Mouse (Mus musculus): ENCODE data around the gene Cap1. TPM values are rescaled to one million over a fixed set of nuclear protein-coding genes. Genes with fewer than 3 reads are reported as not detected.
"Not testable (repeated sequence)": the region's sequence is repeated elsewhere in the genome, so short reads cannot be mapped to it uniquely, and the experiment has no call there.

Gene Cap1
- polyA plus RNA-seq, 1 experiment from 2014 or later, result 52.2 TPM

DNA sequence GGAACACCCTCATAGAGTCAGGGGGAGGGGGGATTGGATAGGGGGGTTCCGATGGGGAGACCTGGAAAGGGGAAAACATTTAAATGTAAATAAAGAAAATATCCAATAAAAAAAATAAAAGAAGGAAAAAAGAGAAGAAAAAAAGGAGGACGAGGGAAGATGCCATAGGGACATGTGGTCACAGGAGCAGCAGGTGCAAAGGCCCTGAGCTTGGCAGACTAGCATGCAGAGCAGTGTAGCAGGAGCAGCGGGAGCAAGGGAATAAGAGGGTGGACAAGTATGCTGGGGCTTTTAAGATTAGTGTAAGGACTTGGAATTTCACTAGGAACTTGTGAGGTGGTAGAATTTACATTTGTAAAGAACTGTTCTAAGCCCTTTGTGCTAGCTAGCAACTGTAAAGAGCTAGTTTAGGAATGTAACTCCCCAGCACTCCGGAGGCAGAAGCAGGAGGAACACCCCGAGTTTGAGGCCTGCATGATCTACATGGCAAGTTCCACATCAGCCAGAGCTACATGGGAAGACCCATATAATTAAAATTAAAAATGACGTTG lies 48.6 kb downstream of the Cap1 start:
- peak overlapping the region; percentile 91 for H3K4me2 ChIP-seq
- ATAC-seq (replicated peaks; ENCODE audit: low FRiP score), result no peak

DNA sequence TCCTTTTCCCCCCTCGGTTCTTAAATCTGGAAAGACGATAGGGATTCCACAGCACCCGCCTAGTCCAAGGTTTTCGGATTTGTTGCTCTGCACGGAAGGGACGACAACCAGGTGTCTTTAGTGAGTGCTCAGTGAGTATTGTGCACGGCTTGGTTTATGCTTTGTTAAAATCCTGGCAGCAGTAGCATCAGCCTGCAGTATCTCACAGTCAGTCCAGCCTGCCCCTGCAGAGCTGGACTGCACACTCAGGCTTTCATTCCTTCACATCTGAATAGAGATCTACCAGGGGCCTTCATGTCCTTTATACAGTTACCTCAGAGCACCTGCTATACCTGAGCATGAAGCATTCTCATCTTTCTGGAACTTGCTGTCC lies 49.5 kb downstream of the Cap1 start:
- Histone ChIP-seq H3K36me3 (ENCODE audit: control insufficient read depth, insufficient read depth, low read length) (no peaks in the 10 kb centered on the region), H3K27me3 (replicated peaks; ENCODE audit: control insufficient read depth, insufficient read depth, low read length) (no peaks in the 10 kb centered on the region), H3K4me2 (peak overlapping the region; percentile 91), H3K4me1 (replicated peaks; ENCODE audit: control insufficient read depth, insufficient read depth, low read length) (peaks cover 6% of the 10 kb centered on the region), H3K9me3 (ENCODE audit: control insufficient read depth, low read length) (no peaks in the 10 kb centered on the region), H3K9ac (ENCODE audit: low read depth, low read length) (peak overlapping the region; percentile 77), H3K4me3 (ENCODE audit: low read depth, low read length) (peak overlapping the region; percentile 79), H3K27ac (ENCODE audit: low read depth, low read length) (no peak overlapping the region)
- under 1% methylated on average over 7 of the region's 7 CpGs for WGBS
- ATAC-seq (replicated peaks; ENCODE audit: low FRiP score), result peak; percentile 51
- DNase-seq (ENCODE audit: low spot score), result no peak

More for the DNA sequence above, 48.6 kb downstream of the Cap1 start:
- Histone ChIP-seq H3K9me3 (ENCODE audit: control insufficient read depth, low read length) (no peaks in the 10 kb centered on the region), H3K27ac (ENCODE audit: low read depth, low read length) (no peak overlapping the region), H3K4me3 (ENCODE audit: low read depth, low read length) (peak overlapping the region; percentile 79), H3K27me3 (replicated peaks; ENCODE audit: control insufficient read depth, insufficient read depth, low read length) (no peaks in the 10 kb centered on the region), H3K9ac (ENCODE audit: low read depth, low read length) (no peak overlapping the region), H3K4me1 (replicated peaks; ENCODE audit: control insufficient read depth, insufficient read depth, low read length) (peaks cover 6% of the 10 kb centered on the region), H3K36me3 (ENCODE audit: control insufficient read depth, insufficient read depth, low read length) (no peaks in the 10 kb centered on the region; the same call in 1 of the 2 replicates)
- 68% methylated on average over 6 of the region's 6 CpGs for WGBS
- DNase-seq (ENCODE audit: low spot score), result no peak

DNA sequence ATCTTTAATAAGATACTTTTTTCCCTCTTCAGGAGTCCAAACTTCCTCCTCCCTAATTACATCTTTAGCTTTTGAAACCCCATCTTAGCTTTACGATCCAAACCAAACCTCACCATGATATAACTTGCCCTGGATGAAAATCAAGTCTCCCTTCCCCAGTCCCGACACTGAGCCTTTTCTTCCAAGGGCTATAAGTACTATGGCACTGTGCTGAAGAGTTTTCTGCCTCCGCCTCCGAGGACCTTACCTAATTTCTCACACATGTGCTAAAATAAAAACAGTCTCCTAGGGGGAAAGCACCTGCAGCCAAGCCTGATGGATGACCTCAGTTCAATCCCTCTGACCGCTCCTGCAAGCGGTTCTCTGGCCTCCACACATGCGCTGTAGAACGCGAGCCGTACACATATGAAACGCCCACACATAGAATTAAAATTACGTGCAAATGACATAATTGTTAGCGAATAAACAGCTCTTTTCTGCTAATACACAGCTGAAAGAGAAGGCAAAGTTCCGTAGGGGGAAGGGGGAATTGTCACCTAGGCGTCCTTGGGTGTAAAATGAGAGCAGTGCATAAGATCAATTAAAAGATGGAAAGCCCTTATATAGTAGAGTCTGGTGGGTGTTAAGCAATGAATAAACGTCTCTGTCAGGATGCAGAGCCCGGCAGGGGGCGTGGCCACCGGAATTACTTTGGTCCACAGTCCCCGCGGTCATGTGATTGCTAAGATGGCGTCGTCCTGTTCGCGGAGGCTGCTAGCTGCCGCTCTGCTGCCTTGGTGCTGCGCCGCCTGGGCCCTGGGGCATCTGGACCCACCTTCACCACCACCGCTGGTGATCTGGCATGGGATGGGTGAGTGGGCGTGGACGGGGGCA lies 50.1 kb downstream of the Cap1 start, which contains the start of gene Ppt1:
Ppt1 (plus strand) TSS at position 713 of the 873 bp plus-strand sequence.
- WGBS, result 7% methylated on average over 31 of the region's 31 CpGs
- peak; percentile 91 for ATAC-seq (replicated peaks; ENCODE audit: low FRiP score)
- H3K27ac ChIP-seq (ENCODE audit: low read depth, low read length), result 0 out of 2 replicates have a peak within 1 kb of the TSS, but pooled peaks have one; percentile 2

DNA sequence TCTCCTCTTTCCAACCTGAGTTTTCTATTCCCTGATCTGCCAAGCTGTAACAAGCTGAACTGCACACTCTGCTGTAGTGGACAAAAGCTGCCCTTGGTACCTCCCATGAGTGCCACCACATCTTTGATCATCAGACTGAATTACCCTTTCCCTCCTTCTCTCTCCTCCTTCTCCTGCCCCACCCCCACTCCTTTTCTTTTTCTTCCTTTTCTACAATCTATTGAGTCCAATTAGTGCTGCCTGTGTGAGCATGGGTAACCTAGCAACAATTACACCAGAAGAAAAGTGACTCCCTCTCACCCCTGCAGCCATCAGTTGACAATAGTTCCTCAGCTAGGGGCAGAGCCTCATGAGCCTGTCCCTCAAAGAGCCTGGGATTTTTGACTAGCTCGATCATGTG lies 54.0 kb downstream of the Cap1 start:
- Histone ChIP-seq H3K36me3 (ENCODE audit: control insufficient read depth, insufficient read depth, low read length) (no peaks in the 10 kb centered on the region), H3K9me3 (ENCODE audit: control insufficient read depth, low read length) (no peaks in the 10 kb centered on the region), H3K9ac (ENCODE audit: low read depth, low read length) (no peak overlapping the region), H3K27me3 (replicated peaks; ENCODE audit: control insufficient read depth, insufficient read depth, low read length) (no peaks in the 10 kb centered on the region), H3K4me1 (replicated peaks; ENCODE audit: control insufficient read depth, insufficient read depth, low read length) (peaks cover 19% of the 10 kb centered on the region), H3K4me2 (no peak overlapping the region), H3K4me3 (ENCODE audit: low read depth, low read length) (no peak overlapping the region), H3K27ac (ENCODE audit: low read depth, low read length) (no peak overlapping the region)
- no peak for ATAC-seq (replicated peaks; ENCODE audit: low FRiP score)
- DNase-seq (ENCODE audit: low spot score), result no peak
- WGBS, result 84% methylated on average over 1 of the region's 1 CpGs

More for the DNA sequence above, 50.1 kb downstream of the Cap1 start, which contains the start of gene Ppt1:
- peak within 1 kb of the TSS; percentile 79 for H3K4me3 ChIP-seq (ENCODE audit: low read depth, low read length)
- H3K9me3 ChIP-seq (ENCODE audit: control insufficient read depth, low read length), result no peaks in the 10 kb centered on the region
- DNase-seq (ENCODE audit: low spot score), result peak; percentile 85
- H3K9ac ChIP-seq (ENCODE audit: low read depth, low read length), result peak within 1 kb of the TSS; percentile 77
- no peaks in the 10 kb centered on the region for H3K36me3 ChIP-seq (ENCODE audit: control insufficient read depth, insufficient read depth, low read length)
- H3K4me2 ChIP-seq, result peak within 1 kb of the TSS; percentile 91
- H3K27me3 ChIP-seq (replicated peaks; ENCODE audit: control insufficient read depth, insufficient read depth, low read length), result no peaks in the 10 kb centered on the region
- peaks cover 6% of the 10 kb centered on the region for H3K4me1 ChIP-seq (replicated peaks; ENCODE audit: control insufficient read depth, insufficient read depth, low read length)

DNA sequence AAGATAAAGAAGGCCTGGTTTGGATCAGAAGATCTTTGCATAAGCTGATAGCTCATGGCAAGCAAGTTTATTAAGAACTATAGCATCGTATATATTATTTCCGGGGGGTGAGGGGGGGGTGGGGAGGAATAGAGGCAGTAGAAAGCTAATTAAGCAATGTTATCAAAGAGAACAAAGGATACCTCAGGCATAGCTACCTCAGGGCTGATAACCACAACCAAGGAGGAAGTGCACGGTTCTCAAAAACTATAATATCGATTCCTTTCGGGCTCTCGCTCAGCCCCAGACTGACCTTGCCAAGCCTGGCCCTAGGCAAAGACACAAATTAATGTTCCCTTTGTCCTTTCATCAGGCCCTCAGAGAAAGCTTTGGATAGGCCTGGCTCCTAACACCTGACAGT lies 56.5 kb downstream of the Cap1 start:
- no peak overlapping the region for H3K4me3 ChIP-seq (ENCODE audit: low read depth, low read length)
- DNase-seq (ENCODE audit: low spot score) (no peak), ATAC-seq (replicated peaks; ENCODE audit: low FRiP score) (no peak)
- peaks cover 14% of the 10 kb centered on the region; the same call in 1 of the 2 replicates for H3K4me1 ChIP-seq (replicated peaks; ENCODE audit: control insufficient read depth, insufficient read depth, low read length)
- WGBS, result 59% methylated on average over 6 of the region's 6 CpGs
- H3K27me3 ChIP-seq (replicated peaks; ENCODE audit: control insufficient read depth, insufficient read depth, low read length), result no peaks in the 10 kb centered on the region
- H3K27ac ChIP-seq (ENCODE audit: low read depth, low read length), result no peak overlapping the region
- no peak overlapping the region for H3K4me2 ChIP-seq
- no peaks in the 10 kb centered on the region for H3K36me3 ChIP-seq (ENCODE audit: control insufficient read depth, insufficient read depth, low read length)
- no peak overlapping the region for H3K9ac ChIP-seq (ENCODE audit: low read depth, low read length)
- H3K9me3 ChIP-seq (ENCODE audit: control insufficient read depth, low read length), result no peaks in the 10 kb centered on the region

DNA sequence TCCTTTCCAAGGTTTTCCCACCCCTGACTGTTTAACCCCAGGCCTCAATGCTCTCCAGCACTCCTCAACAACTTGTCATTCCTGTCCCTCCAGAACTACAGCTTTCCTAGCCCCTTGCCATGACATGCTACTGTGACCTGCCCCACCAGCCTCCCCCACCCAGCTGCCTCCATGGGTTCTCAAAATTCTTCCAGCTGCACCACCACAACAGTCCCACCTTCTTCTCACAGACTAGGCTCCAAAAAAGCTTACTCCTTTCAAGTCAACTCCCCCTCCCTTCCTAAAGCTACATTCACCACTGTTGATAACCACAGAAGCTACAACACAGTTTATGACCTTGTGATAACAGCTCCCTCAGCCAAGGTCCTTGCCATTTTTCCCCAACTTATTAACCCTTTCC lies 58.2 kb downstream of the Cap1 start:
- Histone ChIP-seq H3K4me3 (ENCODE audit: low read depth, low read length) (no peak overlapping the region), H3K9me3 (ENCODE audit: control insufficient read depth, low read length) (no peaks in the 10 kb centered on the region), H3K9ac (ENCODE audit: low read depth, low read length) (no peak overlapping the region), H3K27me3 (replicated peaks; ENCODE audit: control insufficient read depth, insufficient read depth, low read length) (no peaks in the 10 kb centered on the region), H3K4me2 (peak overlapping the region; percentile 26), H3K36me3 (ENCODE audit: control insufficient read depth, insufficient read depth, low read length) (no peaks in the 10 kb centered on the region), H3K4me1 (replicated peaks; ENCODE audit: control insufficient read depth, insufficient read depth, low read length) (peaks cover 14% of the 10 kb centered on the region; the same call in 1 of the 2 replicates), H3K27ac (ENCODE audit: low read depth, low read length) (0 out of 2 replicates have a peak overlapping the region, but pooled peaks have one; percentile 23)
- ATAC-seq (replicated peaks; ENCODE audit: low FRiP score) (peak; percentile 85), DNase-seq (ENCODE audit: low spot score) (no peak)

DNA sequence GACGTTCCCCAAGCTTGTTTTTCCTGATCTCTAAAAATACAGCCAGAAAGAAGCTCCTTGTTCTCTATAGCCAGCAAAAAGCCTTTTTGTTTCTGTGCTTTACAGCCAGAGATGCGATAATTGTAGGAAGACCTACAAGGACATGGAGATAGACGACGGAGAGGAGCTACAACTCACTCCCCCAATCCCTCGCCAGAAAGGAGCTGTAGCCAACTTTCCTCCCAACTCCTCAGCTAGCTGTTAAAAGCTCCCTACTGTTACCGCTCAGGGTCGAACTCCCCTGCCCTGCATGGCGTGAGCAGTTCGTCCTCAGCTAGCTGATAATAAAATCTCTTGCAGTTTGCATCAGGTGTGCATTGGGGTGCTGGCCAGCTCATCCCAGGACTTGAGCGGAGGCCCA lies 64.9 kb downstream of the Cap1 start:
- not testable (repeated sequence) for H3K9ac ChIP-seq (ENCODE audit: low read depth, low read length); H3K9me3 ChIP-seq (ENCODE audit: control insufficient read depth, low read length); H3K27ac ChIP-seq (ENCODE audit: low read depth, low read length); ATAC-seq (replicated peaks; ENCODE audit: low FRiP score); DNase-seq (ENCODE audit: low spot score); H3K4me3 ChIP-seq (ENCODE audit: low read depth, low read length); H3K36me3 ChIP-seq (ENCODE audit: control insufficient read depth, insufficient read depth, low read length); H3K4me2 ChIP-seq; H3K27me3 ChIP-seq (replicated peaks; ENCODE audit: control insufficient read depth, insufficient read depth, low read length); H3K4me1 ChIP-seq (replicated peaks; ENCODE audit: control insufficient read depth, insufficient read depth, low read length)
- 35% methylated on average over 10 of the region's 10 CpGs for WGBS

DNA sequence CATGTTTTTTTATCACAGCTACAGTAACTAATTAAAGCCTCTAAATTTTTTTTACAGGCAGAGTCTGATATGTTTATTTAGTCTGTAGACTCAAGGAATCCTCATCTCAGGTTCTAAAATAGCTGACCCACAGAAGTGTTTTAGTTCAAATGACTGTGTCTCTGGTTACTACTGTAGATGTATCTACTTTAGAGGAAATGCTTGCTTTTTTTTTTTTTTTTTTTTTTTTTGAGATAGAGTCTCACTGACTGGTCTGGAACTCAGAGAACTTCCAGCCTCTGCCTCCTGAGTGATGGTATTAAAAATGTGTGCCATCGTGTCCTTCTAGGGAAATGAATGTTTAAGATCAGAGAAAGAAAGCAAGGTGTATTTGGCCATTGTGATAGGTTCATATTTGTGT lies 69.7 kb downstream of the Cap1 start:
- no peaks in the 10 kb centered on the region for H3K27me3 ChIP-seq (replicated peaks; ENCODE audit: control insufficient read depth, insufficient read depth, low read length)
- H3K9ac ChIP-seq (ENCODE audit: low read depth, low read length), result no peak overlapping the region
- no peak overlapping the region for H3K4me3 ChIP-seq (ENCODE audit: low read depth, low read length)
- H3K4me2 ChIP-seq, result no peak overlapping the region
- no peak overlapping the region for H3K27ac ChIP-seq (ENCODE audit: low read depth, low read length)
- no peak for DNase-seq (ENCODE audit: low spot score)
- no peaks in the 10 kb centered on the region for H3K9me3 ChIP-seq (ENCODE audit: control insufficient read depth, low read length)
- no peaks in the 10 kb centered on the region for H3K4me1 ChIP-seq (replicated peaks; ENCODE audit: control insufficient read depth, insufficient read depth, low read length)
- no peak for ATAC-seq (replicated peaks; ENCODE audit: low FRiP score)
- WGBS, result 66% methylated on average over 1 of the region's 1 CpGs
- H3K36me3 ChIP-seq (ENCODE audit: control insufficient read depth, insufficient read depth, low read length), result no peaks in the 10 kb centered on the region
